Mouse (Mus musculus): ENCODE measurements at regions not wholly inside any gene's neighbourhood (a gene's known extent, or its start where the extent isn't known, plus 50 kb on each side); places are given as distances from the start of the nearest gene placed in this dataset.

- no peak for TF ChIP-seq CTCF (conservative IDR thresholded peaks at IDR 0.05; ENCODE audit: low read length)
- TF ChIP-seq NANOG (IDR thresholded peaks at IDR 0.05; ENCODE audit: borderline replicate concordance, low read length) = no peak
- no peak for TF ChIP-seq POU5F1 (IDR thresholded peaks at IDR 0.05; ENCODE audit: borderline replicate concordance, low read length)
Observed at GRCm38 (mm10) chr10:17528846-17529245, 194.2 kb upstream of the Cited2 start.
